Mouse (Mus musculus): ENCODE results near the gene Pex3. TPM values are rescaled to one million over a fixed set of nuclear protein-coding genes. Genes with fewer than 3 reads are reported as not detected.
A peak's percentile ranks its signal among the peaks of the same experiment; 100 is the strongest.
"Not testable (repeated sequence)": the region's sequence is repeated elsewhere in the genome, so short reads cannot be mapped to it uniquely, and the experiment has no call there.

Pex3 gene
- polyA plus RNA-seq, 1 experiment: 2.3 TPM

DNA sequence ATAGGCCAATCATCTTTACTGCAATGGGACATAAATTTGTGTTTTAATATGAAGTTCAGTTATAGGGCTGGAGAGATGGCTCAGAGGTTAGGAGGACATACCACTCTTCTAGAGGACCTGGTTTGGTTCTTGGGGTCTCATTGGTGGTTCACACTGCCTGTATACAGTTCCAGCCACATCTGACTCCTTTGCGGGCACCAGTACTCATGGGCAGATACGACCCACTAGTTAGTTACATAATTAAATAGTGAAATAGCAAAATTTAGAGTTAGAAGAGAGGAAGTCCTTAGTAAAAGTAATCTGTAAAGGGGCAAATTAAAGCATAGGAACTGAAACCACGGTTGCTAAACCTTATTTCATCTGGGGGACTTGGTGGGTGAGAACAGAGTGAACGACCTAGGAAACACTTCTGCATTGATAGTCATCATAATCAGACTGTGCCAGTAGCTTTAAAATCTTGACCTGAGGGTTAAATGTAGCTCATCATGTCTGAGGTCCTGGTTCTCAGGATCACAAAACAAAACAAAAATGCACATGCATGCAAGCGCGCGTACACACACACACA lies 13.1 kb downstream of the Pex3 start:
- TF ChIP-seq POLR2A (IDR thresholded peaks at IDR 0.05; ENCODE audit: low read depth, low read length): no peak
- TF ChIP-seq CTCF (IDR thresholded peaks at IDR 0.05; ENCODE audit: extremely low read depth, insufficient read length, insufficient replicate concordance, low read depth, low read length): no peak
- H3K27ac ChIP-seq (ENCODE audit: insufficient read depth, low read depth, low read length): no peak overlapping the region
- H3K4me3 ChIP-seq (ENCODE audit: low read depth, low read length): no peak overlapping the region
- H3K4me1 ChIP-seq (ENCODE audit: control insufficient read depth, insufficient read depth, insufficient read length, low read length): no peaks in the 10 kb centered on the region
- H3K36me3 ChIP-seq (ENCODE audit: control insufficient read depth, insufficient read depth, low read length): peaks cover 18% of the 10 kb centered on the region; the same call in 1 of the 2 replicates
- WGBS: 88% methylated on average over 7 of the region's 7 CpGs
- no peaks in the 10 kb centered on the region for H3K27me3 ChIP-seq (ENCODE audit: control insufficient read depth, insufficient read depth, low read length)

DNA sequence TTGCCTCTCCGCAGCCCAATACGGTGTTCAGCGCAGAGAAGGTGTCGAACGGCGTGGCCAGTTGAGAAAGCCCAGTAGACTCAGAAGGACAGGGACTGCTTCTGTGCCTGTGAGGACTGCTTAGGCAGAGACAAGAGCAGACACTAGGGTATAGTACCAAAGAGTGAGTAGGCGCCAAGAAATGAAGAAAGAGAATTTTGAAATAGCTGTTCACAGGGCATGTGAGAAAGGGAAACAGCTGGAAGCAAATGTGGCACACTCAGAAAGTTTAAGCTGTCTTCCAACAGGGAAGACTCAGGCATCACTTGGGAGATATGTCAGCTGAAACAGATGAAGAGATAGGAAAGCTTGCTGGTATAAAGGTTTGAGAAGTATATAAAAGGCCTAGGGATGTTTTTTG lies 16.2 kb downstream of the Pex3 start:
- H3K4me1 ChIP-seq (ENCODE audit: control insufficient read depth, insufficient read depth, insufficient read length, low read length): no peaks in the 10 kb centered on the region
- TF ChIP-seq POLR2A (IDR thresholded peaks at IDR 0.05; ENCODE audit: low read depth, low read length) (no peak), CTCF (IDR thresholded peaks at IDR 0.05; ENCODE audit: extremely low read depth, insufficient read length, insufficient replicate concordance, low read depth, low read length) (no peak)
- no peak overlapping the region for H3K27ac ChIP-seq (ENCODE audit: insufficient read depth, low read depth, low read length)
- no peaks in the 10 kb centered on the region for H3K27me3 ChIP-seq (ENCODE audit: control insufficient read depth, insufficient read depth, low read length)
- no peak overlapping the region for H3K4me3 ChIP-seq (ENCODE audit: low read depth, low read length)
- H3K36me3 ChIP-seq (ENCODE audit: control insufficient read depth, insufficient read depth, low read length): peaks cover 22% of the 10 kb centered on the region
- over 99% methylated on average over 7 of the region's 7 CpGs for WGBS

DNA sequence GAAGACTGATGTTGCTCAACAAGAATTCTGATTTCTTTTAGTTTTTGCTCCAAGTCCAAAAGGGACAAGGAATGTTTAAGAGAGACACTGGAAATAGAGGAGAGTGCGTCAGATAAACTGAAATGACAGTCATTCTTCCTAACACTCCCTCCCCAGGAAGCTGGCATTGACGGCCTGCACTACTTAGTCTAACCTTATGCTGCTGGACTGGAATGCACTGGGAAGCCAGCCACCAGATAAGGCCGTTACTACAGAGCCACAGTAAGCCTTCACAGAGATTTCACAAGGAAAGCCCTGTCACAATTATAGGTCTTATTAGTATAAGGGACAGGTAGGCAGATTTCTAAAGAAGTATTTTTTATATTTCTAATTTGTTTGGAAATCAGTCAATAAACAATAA lies 18.2 kb downstream of the Pex3 start:
- H3K36me3 ChIP-seq (ENCODE audit: control insufficient read depth, insufficient read depth, low read length): peaks cover 27% of the 10 kb centered on the region
- 76% methylated on average over 3 of the region's 3 CpGs for WGBS

DNA sequence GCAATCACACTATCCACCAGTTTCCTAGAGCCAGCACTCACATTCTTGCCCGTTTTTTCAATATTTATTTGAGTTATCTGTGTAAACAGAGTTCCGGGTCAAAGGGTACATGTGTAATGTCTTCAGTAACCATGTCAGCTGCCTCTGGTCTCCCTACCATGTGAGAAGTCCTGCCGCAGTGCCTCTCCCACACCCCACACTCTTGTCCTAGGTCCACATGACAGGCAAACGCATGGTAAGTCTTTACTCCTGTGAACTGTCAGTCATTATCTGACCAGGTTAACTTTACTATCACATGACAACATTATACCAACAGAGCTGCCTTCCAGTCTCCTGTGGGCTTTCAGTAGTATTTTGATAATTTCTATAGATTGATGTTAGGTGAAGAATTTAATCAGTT lies 24.8 kb downstream of the Pex3 start:
- no peak overlapping the region for H3K27ac ChIP-seq (ENCODE audit: insufficient read depth, low read depth, low read length)
- no peaks in the 10 kb centered on the region for H3K4me1 ChIP-seq (ENCODE audit: control insufficient read depth, insufficient read depth, insufficient read length, low read length)
- no peaks in the 10 kb centered on the region for H3K27me3 ChIP-seq (ENCODE audit: control insufficient read depth, insufficient read depth, low read length)
- H3K4me3 ChIP-seq (ENCODE audit: low read depth, low read length): no peak overlapping the region
- H3K36me3 ChIP-seq (ENCODE audit: control insufficient read depth, insufficient read depth, low read length): peaks cover 32% of the 10 kb centered on the region
- TF ChIP-seq POLR2A (IDR thresholded peaks at IDR 0.05; ENCODE audit: low read depth, low read length) (no peak), CTCF (IDR thresholded peaks at IDR 0.05; ENCODE audit: extremely low read depth, insufficient read length, insufficient replicate concordance, low read depth, low read length) (no peak)
- WGBS: 36% methylated on average over 4 of the region's 4 CpGs

More for the DNA sequence above, 18.2 kb downstream of the Pex3 start:
- TF ChIP-seq POLR2A (IDR thresholded peaks at IDR 0.05; ENCODE audit: low read depth, low read length) (no peak), CTCF (IDR thresholded peaks at IDR 0.05; ENCODE audit: extremely low read depth, insufficient read length, insufficient replicate concordance, low read depth, low read length) (no peak)
- Histone ChIP-seq H3K27me3 (ENCODE audit: control insufficient read depth, insufficient read depth, low read length) (no peaks in the 10 kb centered on the region), H3K27ac (ENCODE audit: insufficient read depth, low read depth, low read length) (no peak overlapping the region), H3K4me1 (ENCODE audit: control insufficient read depth, insufficient read depth, insufficient read length, low read length) (no peaks in the 10 kb centered on the region), H3K4me3 (ENCODE audit: low read depth, low read length) (no peak overlapping the region)

DNA sequence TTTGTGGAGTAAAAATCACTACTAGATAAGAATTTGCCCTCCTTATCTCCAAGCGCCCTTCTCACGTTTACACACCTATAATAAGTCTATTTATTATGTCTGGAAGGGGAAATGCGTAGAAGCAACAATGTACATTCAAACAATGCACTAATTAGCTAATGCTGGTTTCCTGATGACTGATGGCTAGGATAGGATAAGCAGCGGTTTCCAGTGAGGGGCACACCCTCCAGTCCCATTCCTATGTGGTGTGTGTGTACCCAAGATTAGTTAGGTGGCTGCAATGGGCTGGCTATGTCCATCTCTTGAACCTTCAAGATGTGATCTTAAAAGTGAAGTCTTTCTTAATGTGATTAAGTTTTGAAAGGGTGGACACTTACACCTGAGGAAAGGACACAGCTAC lies 31.1 kb downstream of the Pex3 start:
- 35% methylated on average over 4 of the region's 4 CpGs for WGBS
- no peaks in the 10 kb centered on the region for H3K27me3 ChIP-seq (ENCODE audit: control insufficient read depth, insufficient read depth, low read length)
- no peak overlapping the region for H3K4me3 ChIP-seq (ENCODE audit: low read depth, low read length)
- peaks cover 12% of the 10 kb centered on the region for H3K36me3 ChIP-seq (ENCODE audit: control insufficient read depth, insufficient read depth, low read length)
- no peaks in the 10 kb centered on the region for H3K4me1 ChIP-seq (ENCODE audit: control insufficient read depth, insufficient read depth, insufficient read length, low read length)
- TF ChIP-seq POLR2A (IDR thresholded peaks at IDR 0.05; ENCODE audit: low read depth, low read length): no peak
- TF ChIP-seq CTCF (IDR thresholded peaks at IDR 0.05; ENCODE audit: extremely low read depth, insufficient read length, insufficient replicate concordance, low read depth, low read length): no peak
- no peak overlapping the region for H3K27ac ChIP-seq (ENCODE audit: insufficient read depth, low read depth, low read length)

DNA sequence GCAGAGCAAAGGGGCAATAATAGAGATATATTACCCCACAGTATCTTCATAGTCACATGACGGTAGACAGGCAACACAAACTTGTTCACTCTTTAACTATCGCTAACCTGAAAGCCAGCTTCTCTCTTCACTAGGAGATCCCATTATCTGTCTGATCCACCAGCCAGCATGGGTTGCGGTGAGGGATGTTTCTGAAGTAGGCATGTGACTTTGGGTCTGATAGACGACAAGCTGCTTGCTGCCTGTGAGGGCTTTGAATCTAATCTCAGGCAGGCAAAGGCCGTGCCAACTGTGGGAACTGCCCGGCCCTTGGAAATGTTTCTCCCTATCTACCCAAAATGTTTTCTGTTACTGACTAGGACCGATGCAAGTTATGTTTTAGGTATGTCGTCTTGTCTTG lies 50.6 kb downstream of the Pex3 start:
- H3K4me3 ChIP-seq (ENCODE audit: low read depth, low read length): no peak overlapping the region
- H3K4me1 ChIP-seq (ENCODE audit: control insufficient read depth, insufficient read depth, insufficient read length, low read length): peaks cover 4% of the 10 kb centered on the region; the same call in 1 of the 2 replicates
- WGBS: 85% methylated on average over 8 of the region's 8 CpGs
- H3K27me3 ChIP-seq (ENCODE audit: control insufficient read depth, insufficient read depth, low read length): no peaks in the 10 kb centered on the region
- H3K27ac ChIP-seq (ENCODE audit: insufficient read depth, low read depth, low read length): no peak overlapping the region
- peaks cover 17% of the 10 kb centered on the region for H3K36me3 ChIP-seq (ENCODE audit: control insufficient read depth, insufficient read depth, low read length)
- no peak for TF ChIP-seq POLR2A (IDR thresholded peaks at IDR 0.05; ENCODE audit: low read depth, low read length)
- TF ChIP-seq CTCF (IDR thresholded peaks at IDR 0.05; ENCODE audit: extremely low read depth, insufficient read length, insufficient replicate concordance, low read depth, low read length): no peak

DNA sequence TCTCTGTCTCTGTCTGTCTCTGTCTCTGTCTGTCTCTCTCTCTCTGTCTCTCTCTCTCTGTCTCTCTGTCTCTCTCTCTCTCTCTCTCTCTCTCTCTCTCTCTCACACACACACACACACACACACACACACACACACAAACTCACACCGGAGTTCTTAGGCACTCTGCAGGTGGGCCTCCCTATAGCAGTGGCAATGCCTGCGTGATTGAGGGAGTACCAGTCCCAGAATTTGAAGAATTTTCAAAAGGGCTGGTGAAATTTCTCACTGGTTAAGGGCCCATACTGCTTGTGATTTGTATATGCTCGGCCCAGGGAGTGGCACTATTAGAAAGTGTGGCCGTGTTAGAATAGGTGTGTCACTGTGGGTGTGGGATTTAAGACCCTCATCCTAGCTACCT lies 51.4 kb downstream of the Pex3 start:
- not testable (repeated sequence) for H3K4me1 ChIP-seq (ENCODE audit: control insufficient read depth, insufficient read depth, insufficient read length, low read length); H3K27me3 ChIP-seq (ENCODE audit: control insufficient read depth, insufficient read depth, low read length)
- peaks cover 12% of the 10 kb centered on the region for H3K36me3 ChIP-seq (ENCODE audit: control insufficient read depth, insufficient read depth, low read length)
- 24% methylated on average over 4 of the region's 4 CpGs for WGBS
- peak overlapping the region; percentile 90 for H3K4me3 ChIP-seq (ENCODE audit: low read depth, low read length)
- H3K27ac ChIP-seq (ENCODE audit: insufficient read depth, low read depth, low read length): peak overlapping the region; percentile 84; the same call in 1 of the 2 replicates

Data from small intestine, adult 2 months (tissue).